Mouse (Mus musculus) embryo, embryonic 10 days (tissue): ENCODE results near the gene Cbfb.
"Not testable (repeated sequence)": the region's sequence is repeated elsewhere in the genome, so short reads cannot be mapped to it uniquely, and the experiment has no call there.

Experiments
- DNase-seq: peaks from one replicate; pipeline ENCODE4 v3.0.0-alpha.2; 2015; ENCODE audit warnings: low spot score

Cbfb gene

DNA sequence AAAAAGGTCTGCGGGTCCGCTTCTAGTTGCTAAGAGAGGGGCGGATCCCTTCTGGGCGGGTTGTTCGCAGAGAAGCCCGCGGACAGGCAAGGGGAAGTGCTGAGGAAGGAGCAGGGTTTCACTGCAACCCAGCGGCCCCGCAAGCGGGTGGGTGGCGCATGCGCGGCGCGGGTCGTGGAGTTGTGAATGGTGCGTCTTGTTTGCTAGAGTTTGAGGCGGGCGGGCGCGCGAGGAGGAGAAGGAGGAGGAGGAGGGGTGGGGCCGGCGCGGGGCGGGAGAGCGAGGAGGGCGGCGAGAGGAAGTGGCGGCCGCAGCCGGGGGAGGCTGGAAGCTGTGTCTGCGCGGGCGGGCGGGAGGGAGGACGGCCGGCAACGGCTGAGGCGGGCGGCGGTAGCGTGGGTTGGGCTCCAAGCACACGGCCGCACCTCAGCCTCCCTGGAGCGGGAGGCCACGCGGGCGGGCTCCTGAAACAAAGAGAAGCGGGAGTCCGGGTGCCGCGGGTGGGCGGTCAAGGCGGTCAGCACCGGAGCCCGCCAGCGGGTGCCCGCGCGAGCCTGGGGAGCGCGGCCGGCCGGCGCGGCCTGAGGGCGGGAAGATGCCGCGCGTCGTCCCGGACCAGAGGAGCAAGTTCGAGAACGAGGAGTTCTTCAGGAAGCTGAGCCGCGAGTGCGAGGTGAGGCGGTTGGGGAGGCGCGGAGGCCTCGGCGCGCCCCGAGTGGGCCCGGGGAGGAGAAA, at the start of gene Cbfb:
TSS of gene Cbfb (plus strand) at position 294 of the 735 bp plus-strand sequence.
- DNase-seq, result peak; percentile 98

DNA sequence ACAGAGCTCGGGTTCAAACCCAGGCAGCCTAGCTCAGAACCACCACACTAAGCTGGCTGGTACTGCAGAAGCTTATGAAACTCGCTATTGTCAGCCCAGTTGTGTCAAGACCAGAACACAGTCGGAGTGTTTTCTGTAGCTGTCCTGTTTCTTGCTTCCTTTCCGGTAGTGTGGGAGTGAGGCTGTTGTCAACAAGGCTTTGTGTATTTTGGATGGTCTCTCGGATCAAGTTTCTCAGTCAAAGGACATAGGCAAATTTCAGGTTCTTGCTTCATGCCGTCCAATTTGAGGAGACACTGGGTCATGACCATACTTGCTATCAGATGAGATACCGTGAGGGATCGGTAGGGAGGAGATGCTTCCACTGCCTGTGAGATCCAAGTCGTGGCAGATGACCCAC, 40.6 kb upstream of the Cbfb start:
- DNase-seq, result no peak

DNA sequence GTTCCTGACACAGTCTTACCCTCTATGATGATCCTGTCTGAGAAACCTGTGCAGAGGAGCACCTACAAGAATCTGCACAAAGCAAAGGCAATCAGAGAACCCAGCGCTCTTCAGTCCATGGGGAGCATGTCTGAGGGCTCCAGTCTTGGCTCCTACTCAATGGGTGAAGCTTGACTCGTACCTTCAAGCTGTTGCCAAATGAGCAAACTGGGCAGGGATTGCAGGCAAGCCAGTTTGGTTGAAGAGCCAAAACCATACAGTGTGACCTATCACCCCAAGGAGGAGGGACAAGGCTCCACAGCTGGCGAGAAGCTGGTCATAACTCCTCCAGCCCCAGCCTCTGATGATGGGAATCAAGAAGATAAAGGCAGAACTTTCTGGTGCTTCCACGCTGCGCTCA, 39.0 kb upstream of the Cbfb start, which contains the start of gene Ces4a:
TSS of gene Ces4a (plus strand) at position 292 of the 400 bp plus-strand sequence.
- no peak for DNase-seq

DNA sequence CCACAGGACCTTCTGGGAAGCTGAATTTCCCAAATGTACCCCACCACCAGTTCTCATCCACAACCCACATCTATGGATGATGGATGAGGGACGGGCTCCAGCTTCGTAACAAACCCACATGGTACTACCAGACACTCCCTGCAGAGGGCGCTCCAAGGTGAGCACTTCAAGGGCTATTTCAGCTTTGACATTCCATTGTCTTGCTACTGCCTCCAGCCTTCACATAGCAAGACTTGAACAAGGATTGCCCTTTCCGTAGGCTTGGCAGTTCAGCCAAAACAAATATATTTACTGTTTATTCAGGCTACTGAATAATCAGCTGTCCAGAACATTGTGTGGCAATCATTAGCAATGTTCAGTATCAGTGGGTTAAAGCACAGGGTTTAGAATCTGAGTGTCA, 32.1 kb upstream of the Cbfb start:
- peak; percentile 61 for DNase-seq

DNA sequence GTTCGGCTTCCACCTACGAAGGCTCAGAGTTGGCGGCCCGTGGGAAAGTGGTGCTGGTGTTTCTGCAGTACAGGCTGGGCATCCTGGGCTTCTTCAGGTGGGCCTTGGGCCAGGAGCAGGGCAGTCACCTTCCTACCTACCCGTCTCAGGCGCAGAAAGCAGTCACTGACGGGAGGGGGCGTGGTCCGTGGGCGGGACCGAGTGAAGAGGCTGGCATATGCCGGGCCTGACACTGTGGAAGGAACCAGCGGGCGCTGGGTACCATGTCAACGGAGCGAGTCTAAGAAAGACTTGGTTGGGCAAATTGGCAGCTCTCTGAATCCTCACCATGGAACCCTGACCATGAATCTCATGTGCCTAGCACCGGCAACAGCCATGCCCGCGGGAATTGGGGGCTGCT, 28.1 kb upstream of the Cbfb start:
- DNase-seq, result peak; percentile 23

DNA sequence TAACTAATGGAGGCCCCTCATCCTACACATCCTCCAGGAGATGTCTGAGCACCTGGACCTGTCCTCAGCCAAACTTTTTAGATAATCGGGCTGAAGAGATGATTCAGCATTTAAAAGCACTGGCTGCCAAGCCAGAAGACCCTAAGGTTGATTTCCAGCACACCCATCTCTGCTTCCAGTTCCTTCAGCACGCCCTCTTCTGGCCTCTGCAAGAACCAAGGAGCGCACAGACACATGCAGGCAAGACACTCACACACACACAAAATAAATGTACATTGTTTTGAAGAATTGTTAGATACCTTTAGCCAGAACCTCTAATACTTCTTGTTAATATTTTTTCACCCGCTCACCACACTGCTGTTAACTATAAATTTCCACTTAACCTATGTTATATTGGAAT, 18.8 kb upstream of the Cbfb start:
- DNase-seq, result no peak

DNA sequence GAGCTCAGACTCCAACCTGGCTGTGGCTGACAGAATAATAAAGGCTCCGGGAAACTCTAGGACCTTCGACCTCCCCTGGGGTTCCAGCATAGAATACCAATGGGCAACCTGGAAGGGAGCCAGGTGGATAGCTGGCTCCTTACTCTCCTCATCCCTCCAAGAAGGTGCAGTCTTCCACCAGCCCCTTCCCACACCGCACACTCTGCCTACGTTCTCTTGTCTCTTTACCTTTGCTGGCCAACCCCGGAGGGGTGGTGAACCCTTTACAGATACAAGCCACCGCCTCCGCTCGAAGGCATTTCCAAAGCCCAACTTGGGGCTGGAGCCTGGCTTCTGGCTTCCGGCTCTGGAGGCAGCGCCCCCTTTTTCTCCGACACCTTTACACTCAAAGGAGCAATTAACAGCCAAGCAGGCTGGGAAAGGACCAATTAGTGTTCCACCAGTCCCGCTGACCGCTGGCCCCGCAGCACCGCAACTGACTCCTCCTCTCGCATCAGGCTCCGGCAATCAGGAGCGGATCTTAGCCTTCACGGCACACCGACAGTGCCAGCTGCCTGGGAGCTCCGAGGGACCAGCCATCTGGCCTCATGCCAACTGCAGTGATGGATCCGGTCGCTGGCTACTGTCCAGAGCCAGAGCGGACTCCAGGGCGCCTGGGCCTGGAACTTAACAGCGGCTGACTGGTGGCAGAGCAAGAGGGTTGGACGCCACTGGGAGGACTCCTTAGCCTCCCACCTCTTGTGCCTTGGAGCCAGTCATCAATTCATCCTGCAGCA, 17.7 kb upstream of the Cbfb start:
- DNase-seq, result peak; percentile 61

DNA sequence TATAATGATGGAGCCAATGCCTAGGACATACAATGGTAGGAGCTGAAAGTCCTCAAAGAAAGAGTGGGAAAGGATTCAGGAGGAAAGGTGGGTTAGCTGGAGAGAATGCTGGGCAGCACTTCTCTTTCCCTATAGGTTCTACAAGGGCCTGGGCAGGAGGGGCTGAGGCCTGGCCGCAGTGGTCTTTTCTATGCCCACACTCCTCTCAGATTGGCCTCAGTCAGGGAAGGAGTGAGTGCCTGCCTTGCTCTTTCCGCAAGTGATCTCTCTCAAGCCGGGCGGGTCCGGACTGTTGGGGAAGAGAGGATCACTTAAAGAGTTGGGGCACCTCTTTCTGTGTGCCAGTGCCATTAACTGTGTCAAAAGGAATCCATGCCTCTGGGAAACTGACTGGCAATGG, 16.2 kb upstream of the Cbfb start:
- no peak for DNase-seq

DNA sequence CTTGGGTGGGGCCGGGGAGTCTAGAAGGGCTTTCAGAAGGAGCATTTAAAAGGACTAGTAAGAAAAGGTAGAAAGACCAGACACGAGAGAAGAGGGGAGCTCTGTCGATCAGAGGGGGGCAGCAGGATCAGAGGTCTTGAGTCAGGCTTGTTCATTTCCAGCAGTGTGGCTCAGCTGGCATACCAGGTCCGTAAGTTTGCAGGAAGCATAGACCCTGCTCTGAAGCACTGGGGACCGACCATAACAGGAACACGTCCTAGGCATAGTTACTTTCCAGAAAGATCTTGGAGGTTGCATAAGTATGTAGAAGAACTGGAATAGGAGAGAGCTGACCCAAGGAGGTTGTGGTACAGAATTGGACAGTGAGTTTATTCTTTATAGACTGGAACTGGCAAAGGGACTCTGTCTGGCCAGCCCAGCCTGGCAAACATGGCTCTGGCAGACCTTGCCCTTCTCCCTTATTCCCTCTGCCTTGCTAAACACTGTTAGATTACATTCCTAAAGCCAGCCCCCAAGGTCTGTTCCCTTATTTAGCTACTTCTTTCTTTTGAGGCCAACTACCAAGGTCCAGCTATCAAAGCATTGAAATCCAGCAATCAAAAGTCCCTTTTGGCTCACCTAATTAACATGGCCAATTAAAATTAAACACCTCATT, 15.3 kb upstream of the Cbfb start:
- no peak for DNase-seq

DNA sequence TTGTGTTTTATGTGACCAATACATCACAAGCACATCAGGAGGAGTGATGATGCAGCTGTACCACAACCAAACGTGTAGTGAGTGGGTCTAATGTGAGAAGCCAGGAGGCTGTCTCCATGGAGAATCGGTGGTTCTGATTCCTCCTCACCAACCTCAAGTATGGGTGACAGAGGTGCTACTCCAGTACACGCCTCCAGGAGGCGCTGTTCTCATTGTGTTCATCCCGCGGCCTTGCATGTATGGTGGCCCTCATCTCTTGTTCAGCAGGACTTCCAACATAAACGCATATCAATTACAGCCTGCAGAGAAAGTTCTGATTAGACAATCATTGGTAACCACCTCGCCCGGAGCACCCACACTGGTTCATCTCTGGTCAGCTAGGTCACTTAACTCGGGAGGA, 12.9 kb upstream of the Cbfb start:
- DNase-seq, result peak; percentile 59

DNA sequence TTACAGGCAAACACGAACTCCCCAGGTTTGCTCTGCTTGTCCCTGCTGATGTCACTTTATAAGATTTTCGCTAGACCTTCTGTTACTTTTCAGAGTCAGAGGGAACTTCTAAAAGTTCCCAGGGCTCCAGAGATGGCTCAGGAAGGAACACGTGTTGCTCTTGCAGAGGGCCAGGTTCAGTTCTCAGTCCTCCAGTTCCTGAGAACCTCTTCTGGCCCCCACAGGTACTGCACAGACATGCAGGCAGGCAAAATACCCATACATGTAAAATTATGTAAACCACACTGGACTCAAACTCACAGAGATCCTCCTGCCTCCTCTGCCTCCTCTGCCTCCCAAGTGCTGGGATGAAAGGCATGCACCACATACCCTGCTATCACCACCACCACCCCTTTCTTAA, 12.4 kb upstream of the Cbfb start:
- DNase-seq, result no peak

DNA sequence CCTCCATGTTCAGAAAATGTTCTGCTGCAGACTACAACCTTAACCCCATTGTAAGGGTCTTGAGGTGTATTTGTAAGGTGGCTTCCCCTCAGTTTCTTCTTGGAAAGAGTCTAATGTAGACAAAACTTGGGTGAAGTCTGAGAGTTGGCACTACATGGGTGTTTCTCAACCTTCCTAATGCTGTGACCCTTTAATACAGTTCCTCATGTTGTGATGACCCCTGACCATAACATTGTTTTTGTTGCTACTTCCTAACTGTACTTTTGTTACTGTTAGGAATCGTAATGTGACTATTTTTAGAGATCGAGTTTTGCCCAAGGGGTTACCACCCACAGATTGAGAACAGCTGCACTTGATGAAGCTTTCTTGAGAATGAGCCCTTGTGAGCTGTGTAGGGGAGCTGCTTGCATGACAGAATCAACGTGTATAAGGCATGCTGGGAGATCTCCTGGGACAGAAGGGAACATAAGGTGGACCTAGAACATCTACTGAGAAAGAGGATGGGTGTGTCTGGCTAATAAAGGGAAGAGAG, 9.3 kb upstream of the Cbfb start:
- no peak for DNase-seq

DNA sequence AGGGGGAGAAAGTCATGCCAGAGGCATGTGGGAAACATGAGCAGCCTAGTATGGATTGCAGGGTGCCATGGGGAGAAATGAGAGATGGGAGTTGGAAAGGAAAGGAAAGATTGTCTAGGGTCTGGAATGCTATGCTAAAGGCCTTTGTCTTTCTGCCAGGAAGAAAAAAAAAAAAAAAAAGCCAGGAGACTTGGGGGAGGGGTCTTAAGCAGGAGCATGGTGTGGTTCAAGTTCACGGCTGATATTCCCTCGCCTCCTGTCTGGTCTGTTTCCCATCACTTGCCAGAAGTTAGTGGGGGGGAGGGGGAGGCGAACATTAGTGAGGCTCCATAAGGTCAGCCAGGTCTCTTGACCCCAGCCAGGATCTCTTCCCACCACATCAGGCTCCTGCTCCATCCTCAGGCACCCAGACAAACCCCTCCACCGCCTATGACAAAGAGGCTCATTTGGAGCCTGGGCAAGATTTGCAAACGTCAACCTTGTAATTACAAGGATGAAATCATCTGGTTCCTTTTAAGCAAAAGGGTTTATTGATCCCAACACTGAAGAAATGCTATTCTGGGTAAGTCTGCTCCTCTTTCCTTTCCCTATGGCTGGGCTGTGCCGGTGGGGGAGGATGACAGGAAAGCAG, 6.1 kb upstream of the Cbfb start:
- DNase-seq, result peak; percentile 51

DNA sequence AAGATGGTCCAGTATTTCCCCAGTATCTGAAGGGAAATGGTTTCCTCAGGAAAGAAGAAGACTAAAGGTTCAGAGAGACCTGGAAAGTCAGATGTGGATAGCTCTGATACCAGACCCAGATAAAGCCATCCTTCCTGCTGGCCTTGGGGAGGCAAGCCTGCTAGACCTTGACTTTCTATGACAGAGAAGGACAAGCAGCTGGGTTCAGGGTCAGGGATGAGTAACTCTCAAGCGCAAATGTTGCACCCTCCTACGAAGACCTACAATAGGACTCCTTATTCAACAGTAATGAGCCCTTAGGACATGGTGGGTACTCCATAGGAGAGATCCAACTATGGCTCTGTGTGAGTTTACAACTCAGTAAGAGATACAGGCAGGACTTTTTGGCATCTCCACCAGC, 5.3 kb upstream of the Cbfb start:
- DNase-seq, result no peak

DNA sequence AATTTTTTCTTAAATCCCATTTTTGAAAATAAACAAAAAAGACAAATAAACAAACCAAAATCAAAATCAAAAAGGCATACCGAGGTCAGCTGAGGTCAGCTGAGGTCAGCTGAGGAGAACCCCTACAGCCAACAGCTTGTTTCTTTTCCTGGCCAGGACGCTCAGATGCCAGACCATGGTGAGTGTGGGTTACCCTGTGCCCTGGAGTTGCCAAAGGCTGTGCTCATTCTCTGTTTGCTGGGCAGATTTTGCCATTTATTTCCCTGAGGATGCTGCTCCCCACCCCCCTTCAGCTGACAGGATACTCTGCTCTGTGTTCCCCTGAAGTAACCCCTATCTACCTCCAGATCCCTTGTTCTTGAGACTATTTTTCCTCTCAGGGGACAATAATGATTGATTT, 3.4 kb upstream of the Cbfb start:
- no peak for DNase-seq

DNA sequence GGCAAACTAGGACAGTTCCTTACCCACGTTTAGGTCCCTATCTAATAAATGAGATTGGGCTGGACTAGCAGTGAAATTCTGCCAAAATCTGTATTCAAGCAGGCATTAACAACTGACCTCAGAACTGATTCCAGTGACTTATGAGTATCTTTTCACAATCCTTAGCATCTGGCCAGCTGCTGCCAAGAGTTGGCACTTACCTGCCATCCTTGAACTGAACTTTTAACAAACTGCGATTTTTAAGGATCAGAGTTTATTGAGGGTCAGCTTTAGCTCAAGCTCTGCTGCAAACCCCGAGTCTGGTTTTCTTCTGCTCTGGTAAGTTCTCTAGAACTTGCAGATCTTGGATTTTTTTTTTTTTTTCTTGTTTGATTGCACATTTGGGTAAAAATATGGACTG, 892 bp upstream of the Cbfb start:
- no peak for DNase-seq

DNA sequence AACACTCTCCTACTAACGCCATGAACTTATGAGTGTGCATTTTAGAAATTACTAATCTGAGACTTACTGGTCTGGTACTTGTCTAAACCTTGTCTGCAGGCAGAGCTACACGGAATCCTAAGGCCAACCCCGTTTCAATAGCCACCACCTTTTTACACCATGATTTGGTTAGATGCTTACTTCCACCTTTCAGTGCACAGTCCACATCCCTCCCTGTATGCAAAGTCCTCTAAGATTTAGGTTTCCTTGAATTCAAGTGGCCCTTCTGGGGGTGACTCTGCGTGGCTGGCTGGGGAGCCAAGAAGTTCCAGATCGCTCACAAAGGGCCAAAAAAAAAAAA, 463 bp upstream of the Cbfb start:
- no peak for DNase-seq

DNA sequence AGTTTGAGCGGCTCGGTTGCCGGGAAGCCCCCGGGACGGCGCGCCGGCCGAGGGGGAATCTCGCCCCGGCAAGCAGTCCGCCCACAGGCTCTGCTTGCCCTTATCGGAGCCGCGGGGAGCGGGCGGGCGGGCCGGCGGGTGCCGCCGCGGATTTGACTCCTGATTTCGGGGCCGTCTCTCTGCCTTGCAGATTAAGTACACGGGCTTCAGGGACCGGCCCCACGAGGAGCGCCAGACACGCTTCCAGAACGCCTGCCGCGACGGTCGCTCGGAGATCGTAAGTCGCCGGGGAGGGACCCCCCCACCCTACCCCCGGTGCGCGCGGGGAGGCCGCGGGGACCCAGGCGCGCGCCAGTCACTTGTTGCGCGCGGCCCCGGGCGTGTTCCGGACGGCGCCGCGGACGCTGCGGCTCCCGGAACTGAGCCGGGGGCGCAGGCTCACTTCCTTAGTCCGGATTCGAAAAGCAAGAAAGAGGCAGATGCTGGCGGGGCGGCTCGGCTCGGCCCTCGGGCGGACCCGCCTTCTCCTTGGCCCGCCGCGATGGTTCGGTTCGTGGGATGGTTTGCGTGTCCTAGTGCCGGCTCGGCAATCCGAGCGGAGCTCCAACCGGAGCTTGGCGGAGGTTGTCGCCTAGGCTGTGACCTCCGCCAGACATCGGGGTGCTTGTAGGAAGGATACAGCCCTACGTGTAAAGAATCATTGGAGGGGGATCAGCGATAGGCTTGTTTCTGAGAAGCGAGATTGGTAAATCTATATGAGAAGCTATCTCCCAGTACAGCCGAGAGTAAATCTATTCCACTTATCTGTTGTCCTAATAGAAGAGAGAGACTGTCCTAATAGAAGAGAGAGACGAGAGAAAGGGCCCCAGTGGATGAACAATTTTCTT, 885 bp downstream of the Cbfb start:
- peak; percentile 69 for DNase-seq

DNA sequence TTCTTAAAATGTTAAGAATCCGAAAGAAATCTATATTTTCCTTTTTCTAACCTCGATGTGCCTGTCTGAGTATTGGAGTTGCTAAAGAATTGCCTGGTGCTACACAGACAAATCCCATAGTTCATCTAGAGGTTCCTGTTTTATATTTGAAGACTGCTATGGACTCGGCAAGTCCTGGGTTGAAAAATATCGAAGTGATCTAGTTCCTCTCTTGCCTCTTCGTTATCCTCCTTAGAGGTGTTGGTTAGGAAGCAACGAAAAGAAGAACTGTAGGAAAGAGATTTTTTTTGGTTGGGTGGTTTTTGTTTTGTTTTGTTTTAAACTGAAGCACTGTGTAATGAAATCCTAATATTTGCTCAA, 1.5 kb downstream of the Cbfb start:
- no peak for DNase-seq

DNA sequence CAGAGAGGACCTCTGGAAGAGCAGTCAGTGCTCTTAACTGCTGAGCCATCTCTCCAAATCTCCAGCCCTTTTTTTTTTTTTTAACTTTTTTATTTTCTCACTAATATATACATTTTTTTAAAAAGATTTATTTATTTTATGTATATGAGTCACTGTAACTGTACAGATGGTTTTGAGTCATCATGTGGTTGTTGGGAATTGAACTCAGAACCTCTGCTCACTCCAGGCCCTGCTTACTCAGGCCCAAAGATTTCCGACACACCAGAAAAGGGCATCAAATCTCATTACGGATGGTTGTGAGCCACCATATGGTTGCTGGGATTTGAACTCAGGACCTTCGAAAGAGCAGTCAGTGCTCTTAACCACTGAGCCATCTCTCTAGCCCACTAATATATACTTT, 4.8 kb downstream of the Cbfb start:
- DNase-seq, result not testable (repeated sequence)

DNA sequence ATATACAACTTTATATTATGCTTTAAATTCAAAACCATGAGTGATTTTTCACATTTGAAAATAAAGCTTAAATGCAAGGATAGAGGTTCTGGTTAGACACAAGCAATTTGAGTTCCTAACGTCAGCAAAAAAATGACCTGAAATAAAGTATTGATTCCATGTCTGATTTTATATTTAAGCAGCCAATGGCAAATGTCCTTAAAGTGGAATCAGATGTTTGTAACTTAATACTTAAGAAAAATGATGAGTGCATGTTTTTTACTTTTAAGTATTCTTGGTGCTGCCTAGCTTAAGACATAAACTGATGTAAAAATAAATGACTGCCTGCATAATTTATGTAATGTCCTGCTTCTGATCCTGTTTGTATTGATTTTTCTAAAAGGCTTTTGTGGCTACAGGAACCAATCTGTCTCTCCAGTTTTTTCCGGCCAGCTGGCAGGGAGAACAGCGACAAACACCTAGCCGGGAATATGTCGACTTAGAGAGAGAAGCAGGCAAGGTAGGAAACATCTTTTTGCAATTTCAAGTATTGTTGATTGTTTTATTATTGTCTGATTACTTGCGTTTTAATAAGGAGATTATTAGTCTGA, 7.8 kb downstream of the Cbfb start:
- DNase-seq, result no peak
